10 mouse cellular contexts compared by ENCODE assay signal in the genomic region with DNA sequence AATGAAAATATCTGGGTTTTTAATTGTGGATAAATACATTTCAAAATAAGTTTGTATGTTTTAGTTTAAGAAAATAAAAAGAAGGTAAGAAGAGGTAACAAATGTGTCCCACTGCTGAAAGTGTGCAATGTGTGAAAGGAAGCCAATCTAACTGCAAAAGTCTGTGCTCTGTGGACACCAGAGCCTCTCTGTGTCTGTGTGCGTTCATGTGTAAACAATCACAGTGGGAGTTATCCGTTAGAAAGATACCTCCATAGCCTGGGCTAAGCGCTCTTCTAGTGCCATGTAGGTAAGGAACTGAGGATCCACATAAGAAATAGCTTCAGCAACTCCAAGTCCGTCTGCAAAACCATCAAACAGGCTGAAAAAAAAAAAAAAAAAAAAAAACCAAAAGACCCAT.
"Had no signal": no experiment of that assay in that cellular context is flagged by ENCODE, and none has a peak within 500 bp of the region (broad histone marks: within the 10 kb centered on the region; RNA-seq: fewer than 3 reads in every experiment).

No protein-coding gene starts in this region.

- DNase-seq: kidney, adult 8-10 months; kidney, postnatal 10 days; kidney, postnatal 36 days; liver; lung, adult 18-20 months; lung, postnatal 10 days; lung, postnatal 36 days; right cerebral cortex, postnatal 25 days; spleen, adult 18-20 months; thymus, postnatal 25 days had no signal
